Mouse (Mus musculus) adrenal gland, postnatal 4 days (tissue): ENCODE data around the gene Gpcpd1. TPM values are rescaled to one million over a fixed set of nuclear protein-coding genes. Genes with fewer than 3 reads are reported as not detected.

Experiments
- DNase-seq, 2 experiments: peaks; one replicate each; pipeline ENCODE4 v3.0.0; 2021 to 2022; ENCODE audit warnings: low spot score in 2 of 2, mixed read lengths in 2 of 2
- total RNA-seq, 2 experiments: library from RNA; stranded (reverse); gene quantifications; 2 replicates each; pipeline ENCODE4 v1.2.3; 2021

Gpcpd1 gene
- total RNA-seq, 2 experiments from 2014 or later = 36.9 to 40.5 TPM

DNA sequence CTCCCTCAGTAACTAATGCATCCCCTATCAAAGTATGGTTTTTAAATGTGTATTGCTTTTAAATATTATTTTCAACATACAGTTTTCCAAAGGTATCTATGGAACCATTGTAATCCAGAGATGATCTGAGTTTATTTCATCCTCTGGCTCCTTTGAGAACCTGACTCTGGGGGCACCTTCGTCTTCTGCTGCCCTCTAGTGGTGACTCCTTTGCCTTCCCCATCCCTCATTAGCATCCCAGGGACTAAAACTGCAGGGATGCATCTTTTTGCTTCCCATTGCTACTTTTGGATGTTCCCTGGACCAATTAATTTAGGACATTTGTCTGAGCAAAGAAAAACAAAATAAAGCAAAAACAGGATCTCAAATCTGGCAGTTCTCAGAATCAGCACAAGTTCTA is 102.1 kb downstream of the Gpcpd1 start:
- DNase-seq = peak in 1 of 2 experiments; percentile 28

DNA sequence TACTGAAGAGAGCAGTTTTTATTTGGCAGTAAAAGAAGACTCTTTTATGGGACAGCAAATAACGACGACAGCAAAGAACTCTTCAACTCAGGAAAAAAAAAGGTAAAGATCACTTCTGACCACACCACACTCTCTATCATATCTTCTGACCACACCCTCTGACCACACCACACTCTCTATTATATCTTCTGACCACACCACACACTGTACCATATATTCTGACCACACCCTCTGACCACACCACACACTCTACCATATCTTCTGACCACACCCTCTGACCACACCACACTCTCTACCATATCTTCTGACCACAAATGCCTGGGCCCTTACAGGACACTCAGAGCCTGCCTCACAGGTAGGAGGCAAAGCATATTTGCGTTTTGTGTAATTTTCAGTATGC is 106.0 kb downstream of the Gpcpd1 start:
- no peak for DNase-seq

Other genes starting within 250 kb of the Gpcpd1 start
- under 1 TPM in 1 of 2 experiments, not detected in 1; 0.31 TPM for gene Prokr2, start 202.3 kb downstream of the Gpcpd1 start, total RNA-seq
- gene Shld1, start 99.2 kb upstream of the Gpcpd1 start, total RNA-seq = 10 to 100 TPM; 12.4 to 12.7 TPM
- gene Chgb, start 193.5 kb upstream of the Gpcpd1 start, total RNA-seq = 1,000 to 10,000 TPM; 1,462 to 1,464 TPM
- 10 to 100 TPM; 29.9 to 30.8 TPM for gene Trmt6, start 228.3 kb upstream of the Gpcpd1 start, total RNA-seq
- gene Mcm8, start 228.4 kb upstream of the Gpcpd1 start, total RNA-seq = 1 to 10 TPM; 7.9 to 8.0 TPM